Mouse (Mus musculus): Measurements from ENCODE around the gene Cherp.
A peak's percentile ranks its signal among the peaks of the same experiment; 100 is the strongest.

Cherp gene

GRCm38 (mm10) chr8:72469984-72470383 is 5.0 kb downstream of the Cherp start:
- no peak for DNase-seq

- DNase-seq: peak; percentile 46
Observed at GRCm38 (mm10) chr8:72469243-72469642, 5.8 kb downstream of the Cherp start.

- DNase-seq: no peak
Observed at GRCm38 (mm10) chr8:72464211-72464610, 10.8 kb downstream of the Cherp start.

GRCm38 (mm10) chr8:72459881-72460533 is 15.0 kb downstream of the Cherp start:
- no peak for DNase-seq

GRCm38 (mm10) chr8:72458457-72458856 is 16.6 kb downstream of the Cherp start:
- DNase-seq: no peak

GRCm38 (mm10) chr8:72457806-72458205 is 17.2 kb downstream of the Cherp start:
- no peak for DNase-seq

GRCm38 (mm10) chr8:72455317-72455716 is 19.7 kb downstream of the Cherp start:
- DNase-seq: no peak

GRCm38 (mm10) chr8:72453904-72454303 is 21.1 kb downstream of the Cherp start:
- DNase-seq: no peak

GRCm38 (mm10) chr8:72451516-72451915 is 23.5 kb downstream of the Cherp start:
- DNase-seq: no peak

GRCm38 (mm10) chr8:72445071-72445470 is 30.0 kb downstream of the Cherp start:
- DNase-seq: no peak

GRCm38 (mm10) chr8:72443994-72444350 is 31.1 kb downstream of the Cherp start:
- DNase-seq: no peak

- DNase-seq: peak; percentile 98
Observed at GRCm38 (mm10) chr8:72443338-72443993, 31.6 kb downstream of the Cherp start, which contains the start of the genes Calr3 and 1700030K09Rik. Calr3 (minus strand) TSS chr8:72443870. 1700030K09Rik (plus strand) TSS chr8:72443880.

GRCm38 (mm10) chr8:72438248-72439015 is 36.6 kb downstream of the Cherp start:
- no peak for DNase-seq

- peak; percentile 68 for DNase-seq
Observed at GRCm38 (mm10) chr8:72434952-72435351, 40.1 kb downstream of the Cherp start.

GRCm38 (mm10) chr8:72429676-72430075 is 45.4 kb downstream of the Cherp start:
- DNase-seq: no peak

- DNase-seq: no peak
Observed at GRCm38 (mm10) chr8:72422926-72423325, 52.1 kb downstream of the Cherp start.

GRCm38 (mm10) chr8:72421362-72422335 is 53.4 kb downstream of the Cherp start, which contains the start of gene Eps15l1:
Eps15l1 (minus strand) TSS chr8:72421460.
- DNase-seq: peak; percentile 99

GRCm38 (mm10) chr8:72420571-72421361 is 54.3 kb downstream of the Cherp start:
- peak; percentile 34 for DNase-seq

GRCm38 (mm10) chr8:72418073-72418472 is 57.0 kb downstream of the Cherp start:
- DNase-seq: no peak

- DNase-seq: no peak
Observed at GRCm38 (mm10) chr8:72415252-72415651, 59.8 kb downstream of the Cherp start.

- no peak for DNase-seq
Observed at GRCm38 (mm10) chr8:72413839-72414238, 61.2 kb downstream of the Cherp start.
